Mouse (Mus musculus): ENCODE data around the gene Chst8. TPM values are rescaled to one million over a fixed set of nuclear protein-coding genes. Genes with fewer than 3 reads are reported as not detected.

Gene Chst8
- total RNA-seq, 2 experiments from 2014 or later: 8.6 to 12.4 TPM

DNA sequence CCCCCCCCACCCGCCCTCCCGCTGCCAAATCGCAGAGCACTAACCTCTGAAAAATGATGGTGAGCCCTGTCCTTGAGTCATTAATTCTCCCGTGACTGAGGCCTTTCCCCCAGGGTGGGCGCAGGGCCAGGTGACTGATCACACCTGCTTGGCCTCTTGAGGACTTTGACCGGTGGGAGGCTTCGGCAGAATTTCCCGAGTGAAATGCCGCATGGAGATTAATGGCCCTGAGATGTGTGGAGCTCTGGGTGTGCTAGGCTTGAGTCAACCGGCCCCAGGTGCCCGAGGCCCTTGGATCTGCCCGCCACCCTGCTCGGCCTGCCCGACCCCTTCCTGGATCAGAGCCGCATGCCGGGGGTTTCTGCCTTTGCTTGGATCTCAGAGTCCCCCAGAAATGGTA, 144.6 kb downstream of the Chst8 start:
- no peak for DNase-seq

- no peak for DNase-seq
Measured at GRCm38 (mm10) chr7:34663145-34663544, 149.4 kb downstream of the Chst8 start.

DNA sequence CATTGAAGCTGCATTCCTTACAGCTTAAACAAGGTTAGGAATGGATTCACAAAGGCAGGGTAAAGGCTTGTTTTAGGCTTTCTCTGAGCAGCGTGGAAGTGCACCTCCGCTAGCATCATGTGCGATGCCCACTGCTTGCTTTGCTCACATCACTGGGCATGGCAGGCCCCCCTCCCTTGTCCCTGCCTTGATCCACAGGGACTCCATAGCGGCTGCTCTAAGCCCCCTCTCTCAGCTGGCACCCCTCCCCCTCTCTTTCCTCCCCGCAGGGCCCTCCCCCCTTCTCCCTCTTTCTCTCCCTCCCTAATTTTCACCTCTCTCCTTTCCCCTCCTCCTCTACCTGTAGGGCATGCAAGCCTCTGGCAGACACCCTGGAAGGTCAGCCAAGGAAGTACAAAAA, 150.3 kb downstream of the Chst8 start:
- no peak for DNase-seq

DNA sequence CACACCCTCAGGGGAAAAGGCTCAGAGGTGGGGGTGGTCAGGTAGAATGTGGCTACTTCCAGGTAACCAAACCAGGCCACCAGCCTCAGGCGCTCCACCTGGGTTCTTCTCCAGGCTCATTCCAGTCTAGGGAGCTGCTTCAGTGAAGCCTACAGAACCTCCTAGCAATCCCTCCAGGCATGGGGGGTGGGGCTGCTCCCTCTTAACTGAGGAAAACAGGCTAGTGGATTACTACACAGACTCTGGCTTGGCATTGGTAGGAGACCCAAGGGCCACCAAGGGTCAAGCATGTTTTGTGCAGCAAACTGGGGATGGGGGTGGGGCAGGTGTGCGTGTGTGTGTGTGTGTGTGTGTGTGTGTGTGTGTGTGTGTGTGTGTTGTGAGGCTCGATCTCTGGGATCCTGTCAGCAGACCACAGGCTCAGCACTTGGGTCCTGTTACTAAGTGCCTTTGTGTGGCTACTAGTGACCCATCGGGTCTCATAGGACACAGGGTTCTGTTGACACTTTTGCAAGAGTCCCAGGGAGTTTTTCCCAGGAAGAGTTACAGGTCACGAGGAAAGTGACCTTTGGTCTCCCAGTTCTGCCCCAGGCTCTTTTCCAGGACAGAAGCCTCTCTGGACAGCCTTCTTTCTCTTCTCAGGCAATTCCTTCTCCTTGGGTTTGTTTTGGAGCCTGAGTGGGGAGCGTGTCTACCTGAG, 153.0 kb downstream of the Chst8 start:
- peak in 1 of 2 experiments; percentile 63 for DNase-seq

DNA sequence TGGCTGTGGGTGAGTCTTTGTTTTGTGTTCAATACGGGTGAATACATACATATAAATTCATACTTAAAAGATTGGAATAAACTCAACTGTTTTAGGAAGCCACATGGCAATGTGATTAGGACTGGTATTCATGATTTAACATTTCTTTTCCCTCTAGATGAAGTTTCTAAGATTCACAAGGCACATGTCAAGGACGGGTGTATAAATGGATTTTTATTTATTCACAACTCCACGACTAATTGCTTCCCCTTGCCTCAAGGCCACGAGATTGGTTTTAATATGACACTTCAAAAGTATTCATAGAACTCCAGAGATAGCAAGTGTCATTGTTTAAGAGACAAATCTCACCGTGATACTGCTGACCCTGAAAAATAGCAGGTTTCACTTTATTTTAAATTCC, 155.9 kb downstream of the Chst8 start, which contains the start of gene Kctd15:
Gene Kctd15, minus strand, starts transcription at position 101 of the 400 bp plus-strand sequence.
- DNase-seq: no peak

DNA sequence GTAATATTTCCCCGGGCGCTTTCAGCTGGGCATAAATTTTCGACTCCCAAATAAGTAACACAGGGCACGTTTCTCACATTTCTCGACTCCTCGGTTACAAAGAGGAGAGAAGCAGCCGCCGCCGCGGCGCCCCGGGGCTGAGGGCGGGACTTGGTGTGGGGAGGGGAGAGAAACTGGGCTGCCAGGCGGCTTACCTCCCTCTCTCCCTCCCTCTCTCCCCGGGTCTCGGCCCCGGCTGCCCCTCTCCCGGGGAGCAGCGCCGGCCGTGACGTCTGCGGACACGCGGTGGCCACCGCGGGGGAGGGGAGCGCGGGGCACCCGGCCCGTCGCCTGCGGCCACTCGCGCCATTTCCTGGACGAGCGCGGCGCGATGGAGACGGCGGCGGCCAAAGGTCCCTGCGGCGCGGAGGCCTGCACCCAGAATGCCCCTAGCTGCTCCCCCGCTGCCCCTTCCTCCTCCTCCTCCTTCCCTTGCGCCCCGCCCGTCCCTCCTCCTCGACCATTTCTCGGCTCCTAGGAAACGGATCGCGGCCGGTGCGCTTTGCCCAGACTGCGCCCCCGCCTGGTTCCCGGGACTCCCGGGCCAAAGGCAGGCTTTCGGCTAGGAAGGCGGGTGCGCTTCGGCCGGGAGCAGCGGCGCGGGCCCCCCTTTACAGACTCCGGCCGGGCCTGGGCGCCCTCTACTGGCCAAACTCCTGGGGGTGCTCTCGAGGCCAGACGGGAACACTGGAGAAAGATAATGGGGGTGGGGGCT, 157.2 kb downstream of the Chst8 start:
- DNase-seq: peak; percentile 94 to 96

DNA sequence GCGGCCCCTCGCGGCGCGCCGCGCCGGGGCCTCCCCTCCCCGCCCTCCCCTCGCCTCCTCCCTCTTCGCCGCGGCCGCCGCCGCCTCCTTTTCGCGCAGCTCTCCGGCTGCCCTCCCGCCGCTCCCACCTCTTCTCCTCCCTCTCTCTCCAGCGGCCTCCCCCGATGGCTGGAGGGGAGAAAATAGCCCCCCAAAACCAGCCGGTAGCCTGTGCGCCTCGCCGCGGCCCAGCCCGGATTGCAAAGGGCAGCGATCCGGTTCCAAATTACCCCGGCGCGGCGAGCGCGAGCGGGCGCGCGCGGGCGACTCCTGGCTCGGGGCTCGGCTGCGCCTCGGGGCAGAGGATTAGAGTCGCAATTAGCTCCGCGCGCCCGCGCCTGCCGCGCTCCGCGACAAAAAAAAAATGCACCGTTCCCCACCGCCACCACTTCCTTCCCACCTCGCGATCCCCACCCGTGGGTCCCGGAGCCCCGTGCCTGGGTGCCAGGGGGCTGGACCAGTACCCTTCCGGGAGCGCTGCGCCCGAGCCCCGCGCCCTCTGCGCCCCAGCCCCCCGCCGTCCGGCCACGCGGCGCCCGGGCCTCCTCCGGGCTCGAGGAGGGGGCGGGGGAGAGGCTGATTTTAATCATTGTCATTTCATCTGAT, 157.9 kb downstream of the Chst8 start:
- DNase-seq: peak; percentile 58 to 65

DNA sequence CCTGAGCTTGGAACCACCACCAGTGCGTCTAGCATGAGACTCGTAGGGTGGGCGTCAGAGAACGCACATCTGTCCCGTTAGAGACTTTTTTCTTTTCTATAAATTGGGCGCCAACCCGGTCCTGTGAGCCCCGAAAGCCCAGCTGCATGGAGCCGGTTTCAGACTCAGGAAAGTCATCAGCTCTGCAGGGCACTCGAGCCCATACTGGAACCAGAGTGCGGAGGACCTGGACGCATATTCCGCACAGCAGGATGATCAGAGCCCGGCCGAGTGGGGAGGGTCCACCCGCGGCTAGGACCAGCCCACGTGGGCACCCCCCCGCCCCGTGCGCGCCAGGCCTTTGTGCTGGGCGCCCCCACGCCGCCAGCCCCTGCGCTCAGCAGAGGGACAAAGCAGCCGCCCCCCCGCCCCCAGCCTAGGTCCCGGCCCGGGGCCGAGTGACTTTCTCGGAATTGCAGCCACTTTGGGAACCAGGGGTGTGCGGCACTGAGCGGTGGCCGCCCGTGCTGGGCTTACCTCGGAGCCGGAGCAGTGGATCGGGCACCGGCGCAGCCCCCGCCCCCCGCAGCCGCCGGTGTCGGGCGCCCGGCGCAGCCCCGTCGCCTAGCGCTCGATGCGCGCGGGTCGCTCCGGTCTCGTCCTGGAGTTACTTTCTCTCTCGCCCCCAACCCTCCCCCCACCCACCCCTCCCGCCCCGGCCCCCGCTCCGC, 158.6 kb downstream of the Chst8 start:
- DNase-seq: peak in 1 of 2 experiments; percentile 34

DNA sequence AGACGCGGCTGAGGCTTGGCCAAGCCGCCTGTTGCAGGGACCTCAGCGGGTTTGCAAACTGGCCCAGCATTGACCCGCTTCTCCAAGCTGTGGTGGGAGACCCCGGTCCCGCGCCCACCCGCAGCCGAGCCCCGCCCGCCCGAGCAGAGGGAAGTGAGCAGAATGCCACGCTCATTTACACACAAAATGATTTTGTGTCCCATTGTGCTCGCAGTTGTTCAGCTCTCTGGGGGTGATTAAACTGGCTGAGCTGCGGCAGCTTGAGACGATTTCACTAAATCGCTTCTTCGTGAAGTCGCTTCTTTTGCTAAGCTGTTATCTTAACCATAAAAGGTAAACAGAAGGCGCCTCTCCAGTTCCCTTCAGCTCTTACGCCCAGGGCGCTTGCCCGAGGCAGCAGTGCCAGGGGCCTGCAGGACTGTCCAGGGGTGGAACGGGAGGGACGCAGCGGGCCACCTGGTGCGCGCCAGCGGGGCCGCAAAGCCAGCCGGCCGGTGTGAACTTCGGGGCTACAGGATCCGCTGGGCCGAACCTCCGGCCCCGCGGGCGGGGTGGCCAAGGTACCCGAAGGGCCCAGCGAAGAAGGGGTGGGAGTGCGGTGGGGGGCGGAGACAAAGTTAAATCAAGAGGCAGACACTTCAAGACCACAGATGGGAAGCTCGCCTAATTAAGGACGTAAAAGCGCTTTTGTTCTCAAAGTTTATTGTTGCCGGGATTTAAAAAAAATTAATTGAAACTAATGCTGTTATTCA, 159.6 kb downstream of the Chst8 start:
- peak in 1 of 2 experiments; percentile 24 for DNase-seq

GRCm38 (mm10) chr7:34651381-34651780, 161.1 kb downstream of the Chst8 start:
- DNase-seq: no peak

DNA sequence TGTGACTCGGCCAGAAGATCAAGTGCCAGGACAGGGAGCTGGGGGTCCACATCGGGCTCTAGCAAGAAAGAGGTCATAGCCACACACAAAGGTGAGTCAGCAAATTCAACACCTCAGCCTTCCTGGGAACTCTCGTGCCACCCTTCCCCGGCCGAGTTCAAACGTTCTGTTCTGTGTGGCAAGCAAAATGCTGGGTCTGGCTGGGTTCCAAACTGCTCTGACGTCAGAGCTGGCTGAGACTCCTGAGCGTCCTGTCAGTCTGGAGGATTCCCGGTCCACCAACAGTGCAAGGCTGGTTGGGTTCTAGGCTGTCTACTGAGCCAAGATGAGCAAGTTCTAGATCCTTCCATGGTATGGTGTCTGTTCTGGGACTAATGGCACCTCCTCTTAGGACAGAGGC, 165.5 kb downstream of the Chst8 start:
- DNase-seq: peak; percentile 86 to 87

DNA sequence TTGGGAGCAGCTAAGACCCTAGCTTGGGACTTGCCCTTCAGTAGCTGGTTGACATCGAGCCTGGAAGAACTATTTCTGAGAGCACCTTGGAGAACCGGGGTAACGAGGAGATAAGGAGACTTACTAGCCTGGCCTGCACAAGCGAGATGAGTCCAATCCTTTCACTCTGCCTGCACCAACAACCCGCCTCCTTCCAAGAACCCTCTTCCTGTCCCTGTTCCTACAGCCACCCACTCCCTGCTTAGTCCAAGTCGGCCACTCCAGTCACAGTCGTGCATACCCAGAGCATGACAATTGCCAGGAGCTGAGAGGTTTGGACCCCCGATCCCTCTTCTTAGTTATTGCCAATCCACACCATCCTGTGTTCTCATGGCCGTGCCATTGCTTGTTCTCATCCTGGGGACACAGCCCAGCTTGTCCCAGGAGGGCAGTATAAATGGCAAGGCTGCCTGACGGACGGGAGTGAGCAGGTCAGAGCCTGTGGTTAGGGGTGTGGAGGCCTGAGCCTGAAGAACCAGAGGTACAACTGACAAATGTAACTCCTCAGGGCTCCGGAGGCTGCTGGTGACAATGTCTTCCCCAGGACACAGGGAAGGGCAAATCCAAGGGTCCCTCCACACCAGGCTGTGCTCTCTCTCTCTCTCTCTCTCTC, 166.2 kb downstream of the Chst8 start:
- no peak for DNase-seq

DNA sequence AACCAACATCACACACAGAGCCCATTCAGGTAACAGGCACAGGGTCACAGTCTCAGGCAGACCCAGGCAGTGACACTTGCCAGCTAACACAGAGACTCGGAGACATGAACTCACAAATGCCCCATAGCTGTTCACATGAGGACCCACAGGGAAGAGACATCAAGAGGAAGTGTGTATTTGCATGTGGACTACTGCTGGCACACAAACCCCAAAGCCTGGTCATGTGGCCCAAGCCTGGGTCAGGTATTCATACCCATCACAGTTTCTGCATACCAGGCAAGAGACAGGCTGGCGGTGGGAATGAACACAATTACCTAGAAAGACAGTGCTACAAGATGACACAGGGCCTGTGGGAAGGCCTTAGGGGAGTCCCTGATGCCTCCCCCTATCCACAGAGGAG, 166.9 kb downstream of the Chst8 start:
- no peak for DNase-seq

DNA sequence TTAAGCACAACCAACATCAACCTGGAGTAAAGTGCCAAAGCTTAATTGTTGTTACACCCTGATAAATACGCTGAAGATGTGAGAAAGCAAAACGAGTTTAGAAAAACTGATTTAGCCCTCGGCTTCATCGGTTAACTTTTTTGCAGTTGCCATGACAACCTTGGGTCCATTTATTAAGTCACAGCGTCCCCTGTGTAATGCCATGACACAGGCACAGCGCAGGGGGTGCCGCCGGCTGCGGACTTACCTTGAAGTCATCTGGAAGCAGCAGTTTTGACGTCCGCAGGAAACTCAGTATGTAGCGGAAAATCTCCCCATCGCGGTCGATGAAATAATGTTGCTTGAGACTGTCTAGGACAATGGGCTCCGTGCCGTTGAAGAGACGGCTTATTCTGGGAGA, 167.9 kb downstream of the Chst8 start:
- DNase-seq: no peak

DNA sequence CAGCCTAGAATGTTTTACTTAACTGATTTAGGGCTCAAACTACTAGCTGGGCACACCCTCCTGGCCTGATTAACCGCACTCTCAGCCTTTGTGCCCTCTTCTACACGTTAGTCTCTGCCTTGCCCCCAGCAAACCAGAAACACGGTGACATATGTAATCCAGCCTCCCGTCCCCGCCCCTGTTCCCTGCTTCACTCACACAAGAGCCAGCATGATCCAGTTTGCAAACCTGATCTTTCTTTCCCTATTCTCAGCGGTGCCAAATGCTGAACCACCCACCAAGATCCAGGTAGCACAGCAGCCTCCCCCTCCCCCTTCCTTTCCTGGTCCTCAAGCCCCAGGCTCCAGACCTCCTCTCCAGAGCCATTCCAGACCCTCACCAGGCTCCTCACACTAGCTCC, 169.2 kb downstream of the Chst8 start:
- no peak for DNase-seq

DNA sequence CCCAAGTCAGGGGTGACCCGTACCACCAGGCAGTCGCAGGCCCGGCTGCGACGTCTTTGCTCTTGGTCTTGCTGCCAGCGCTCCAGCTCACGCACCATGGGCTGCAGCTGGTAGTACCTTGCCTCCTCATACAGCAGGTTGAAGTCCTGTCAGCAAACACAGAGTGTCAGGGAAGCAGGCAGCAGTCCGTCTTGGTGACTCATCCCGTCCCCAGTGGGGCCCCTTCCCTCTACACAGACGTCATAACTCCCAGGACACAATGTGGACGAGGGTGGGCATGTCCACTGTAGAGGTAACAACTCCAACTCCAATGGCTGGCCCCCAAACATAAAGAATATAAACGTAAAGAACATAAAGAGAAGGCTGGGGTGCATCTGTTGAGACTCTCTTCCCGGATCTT, 170.5 kb downstream of the Chst8 start:
- DNase-seq: no peak

GRCm38 (mm10) chr7:34639798-34640197, 172.7 kb downstream of the Chst8 start:
- DNase-seq: no peak

- DNase-seq: no peak
Measured at GRCm38 (mm10) chr7:34636661-34637060, 175.8 kb downstream of the Chst8 start.

DNA sequence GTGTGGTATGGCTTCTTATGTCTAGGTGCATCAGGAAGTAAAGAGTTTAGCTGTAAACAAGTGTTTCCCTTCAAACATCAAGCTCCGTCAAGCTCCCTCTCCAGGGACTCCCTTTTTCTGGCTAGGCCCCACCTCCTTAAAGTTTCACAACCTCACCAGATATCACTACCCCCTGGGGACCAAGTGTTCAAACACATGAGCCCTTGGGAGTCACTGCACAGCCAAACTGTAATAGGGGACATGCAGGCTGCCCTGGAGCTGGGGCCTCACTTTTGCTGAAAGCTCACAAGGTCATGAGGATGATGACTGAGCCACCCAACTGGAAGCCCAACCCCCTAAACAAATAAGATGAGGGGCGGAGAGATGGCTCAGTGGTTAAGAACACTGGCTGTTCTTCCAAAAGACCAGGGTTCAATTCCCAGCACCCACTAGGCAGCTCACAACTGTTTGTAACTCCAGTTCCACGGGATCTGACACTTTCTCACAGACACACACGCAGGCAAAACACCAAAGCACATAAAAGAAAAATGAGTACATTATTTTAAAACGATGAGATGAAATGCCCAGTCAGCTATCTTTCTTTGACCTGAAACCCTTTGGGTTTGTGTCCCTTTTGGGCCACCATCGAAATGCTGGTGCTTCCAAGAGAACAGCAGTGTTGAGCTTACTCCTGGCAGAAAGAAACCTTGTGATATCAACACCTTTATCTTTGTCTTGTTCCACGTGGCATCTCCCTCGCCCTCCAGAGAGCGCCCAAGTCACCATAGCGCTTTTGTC, 179.4 kb downstream of the Chst8 start:
- peak in 1 of 2 experiments; percentile 24 for DNase-seq

Data from adrenal gland, postnatal 36 days (tissue).